Mouse (Mus musculus): ENCODE results near the gene Creb3l2. TPM values are rescaled to one million over a fixed set of nuclear protein-coding genes. Genes with fewer than 3 reads are reported as not detected.

Creb3l2 gene
- polyA plus RNA-seq, 1 experiment = 6.9 TPM

GRCm38 (mm10) chr6:37428044-37428443, 13.9 kb downstream of the Creb3l2 start:
- Histone ChIP-seq H3K27ac (ENCODE audit: insufficient read depth, low read depth, low read length) (no peak overlapping the region), H3K4me1 (ENCODE audit: control insufficient read depth, insufficient read depth, low read length) (peaks cover 13% of the 10 kb centered on the region), H3K4me3 (ENCODE audit: insufficient read depth, low read length) (no peak overlapping the region)
- TF ChIP-seq POLR2A (IDR thresholded peaks at IDR 0.05; ENCODE audit: borderline replicate concordance, low read depth, low read length) (no peak), CTCF (IDR thresholded peaks at IDR 0.05; ENCODE audit: low read depth, low read length) (no peak)

DNA sequence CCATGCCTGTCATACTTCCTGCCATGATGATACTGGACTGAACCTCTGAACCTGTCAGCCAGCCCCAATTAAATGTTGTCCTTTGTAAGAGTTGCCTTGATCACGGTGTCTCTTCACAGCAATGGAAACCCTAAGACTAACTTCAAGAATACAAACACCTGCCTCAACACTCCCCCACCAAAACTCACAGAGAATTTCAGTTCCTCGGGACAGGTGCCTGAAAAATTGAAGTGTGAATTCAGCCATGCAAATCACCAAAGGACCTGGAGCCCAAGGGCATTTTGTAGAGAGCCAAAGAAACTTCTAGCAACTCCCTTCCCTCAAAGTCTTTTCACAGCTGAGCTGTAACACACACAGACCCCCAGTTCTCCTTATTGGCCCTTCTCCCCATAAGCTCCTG, 15.3 kb downstream of the Creb3l2 start:
- H3K4me1 ChIP-seq (ENCODE audit: control insufficient read depth, insufficient read depth, low read length) = peaks cover 13% of the 10 kb centered on the region
- no peak overlapping the region for H3K4me3 ChIP-seq (ENCODE audit: insufficient read depth, low read length)
- TF ChIP-seq CTCF (IDR thresholded peaks at IDR 0.05; ENCODE audit: low read depth, low read length) = no peak
- TF ChIP-seq POLR2A (IDR thresholded peaks at IDR 0.05; ENCODE audit: borderline replicate concordance, low read depth, low read length) = no peak
- no peak overlapping the region for H3K27ac ChIP-seq (ENCODE audit: insufficient read depth, low read depth, low read length)

DNA sequence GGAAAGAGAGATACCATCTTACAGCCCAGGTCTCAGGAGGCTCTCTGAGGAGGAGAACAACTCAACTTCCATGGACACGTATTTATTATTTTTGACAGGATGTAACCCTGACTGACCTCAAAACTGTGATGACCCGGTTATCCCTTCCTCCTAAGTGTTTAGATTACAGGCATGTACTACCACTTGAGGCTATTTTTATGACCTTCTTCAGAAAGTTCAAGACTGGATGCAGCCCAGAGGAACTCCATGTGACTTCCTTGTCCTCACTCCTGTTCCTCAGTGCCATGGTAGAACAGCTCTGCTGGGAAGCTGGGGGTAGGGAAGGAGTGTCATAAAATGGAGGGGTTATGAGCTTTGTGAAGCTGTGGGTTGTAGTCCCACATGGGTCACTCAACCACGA, 16.1 kb downstream of the Creb3l2 start:
- Histone ChIP-seq H3K27ac (ENCODE audit: insufficient read depth, low read depth, low read length) (no peak overlapping the region), H3K4me3 (ENCODE audit: insufficient read depth, low read length) (no peak overlapping the region)
- no peak for TF ChIP-seq POLR2A (IDR thresholded peaks at IDR 0.05; ENCODE audit: borderline replicate concordance, low read depth, low read length)
- TF ChIP-seq CTCF (IDR thresholded peaks at IDR 0.05; ENCODE audit: low read depth, low read length) = no peak

DNA sequence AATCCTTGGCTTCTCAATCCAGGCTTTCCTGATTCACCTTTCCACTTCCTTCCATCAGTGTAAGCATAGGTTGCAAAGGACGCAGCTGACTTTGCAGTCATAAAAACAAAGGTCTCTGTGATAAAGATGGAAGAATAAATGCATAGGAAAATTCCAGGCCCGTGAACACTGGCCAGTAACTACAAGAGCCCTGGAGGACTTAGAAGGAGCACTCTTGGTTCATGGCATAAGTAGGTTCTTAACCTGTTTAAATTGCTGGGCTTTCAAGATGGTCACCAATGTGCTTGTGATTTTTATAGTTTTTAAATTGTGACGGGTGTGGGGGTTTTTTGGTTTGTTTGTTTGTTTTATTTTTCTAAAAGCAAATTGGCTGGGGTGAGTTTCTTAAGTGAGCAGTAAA, 16.9 kb downstream of the Creb3l2 start:
- TF ChIP-seq POLR2A (IDR thresholded peaks at IDR 0.05; ENCODE audit: borderline replicate concordance, low read depth, low read length) (no peak), CTCF (IDR thresholded peaks at IDR 0.05; ENCODE audit: low read depth, low read length) (no peak)
- peaks cover 7% of the 10 kb centered on the region for H3K4me1 ChIP-seq (ENCODE audit: control insufficient read depth, insufficient read depth, low read length)
- no peak overlapping the region for H3K27ac ChIP-seq (ENCODE audit: insufficient read depth, low read depth, low read length)
- H3K4me3 ChIP-seq (ENCODE audit: insufficient read depth, low read length) = no peak overlapping the region

More for the DNA sequence above, 16.1 kb downstream of the Creb3l2 start:
- peaks cover 7% of the 10 kb centered on the region for H3K4me1 ChIP-seq (ENCODE audit: control insufficient read depth, insufficient read depth, low read length)

- peaks cover 7% of the 10 kb centered on the region for H3K4me1 ChIP-seq (ENCODE audit: control insufficient read depth, insufficient read depth, low read length)
- TF ChIP-seq POLR2A (IDR thresholded peaks at IDR 0.05; ENCODE audit: borderline replicate concordance, low read depth, low read length) (no peak), CTCF (IDR thresholded peaks at IDR 0.05; ENCODE audit: low read depth, low read length) (no peak)
- no peak overlapping the region for H3K4me3 ChIP-seq (ENCODE audit: insufficient read depth, low read length)
- no peak overlapping the region for H3K27ac ChIP-seq (ENCODE audit: insufficient read depth, low read depth, low read length)
Observed at GRCm38 (mm10) chr6:37424374-37424773, 17.6 kb downstream of the Creb3l2 start.

DNA sequence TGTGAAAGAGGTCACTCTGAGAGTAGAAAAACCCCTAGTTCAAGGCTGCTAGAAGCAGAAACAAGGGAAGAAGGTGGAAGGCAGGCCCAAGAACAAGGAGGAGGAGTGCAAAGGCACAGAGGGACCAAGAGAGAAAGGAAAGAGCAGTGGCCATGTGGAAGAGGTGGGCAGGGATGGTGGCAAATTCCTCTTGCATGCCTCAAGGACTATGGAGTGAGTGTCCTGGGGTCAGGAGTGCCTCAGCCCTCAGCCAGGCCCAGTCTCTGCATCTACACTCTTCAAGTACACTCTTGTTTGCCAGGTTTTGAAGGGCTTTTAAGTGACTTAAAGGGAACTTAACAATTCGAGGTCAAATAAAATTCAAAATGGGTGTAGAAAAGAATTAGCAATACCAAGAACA, 18.6 kb downstream of the Creb3l2 start:
- Histone ChIP-seq H3K27ac (ENCODE audit: insufficient read depth, low read depth, low read length) (no peak overlapping the region), H3K4me3 (ENCODE audit: insufficient read depth, low read length) (no peak overlapping the region), H3K4me1 (ENCODE audit: control insufficient read depth, insufficient read depth, low read length) (peaks cover 7% of the 10 kb centered on the region)
- no peak for TF ChIP-seq POLR2A (IDR thresholded peaks at IDR 0.05; ENCODE audit: borderline replicate concordance, low read depth, low read length)

DNA sequence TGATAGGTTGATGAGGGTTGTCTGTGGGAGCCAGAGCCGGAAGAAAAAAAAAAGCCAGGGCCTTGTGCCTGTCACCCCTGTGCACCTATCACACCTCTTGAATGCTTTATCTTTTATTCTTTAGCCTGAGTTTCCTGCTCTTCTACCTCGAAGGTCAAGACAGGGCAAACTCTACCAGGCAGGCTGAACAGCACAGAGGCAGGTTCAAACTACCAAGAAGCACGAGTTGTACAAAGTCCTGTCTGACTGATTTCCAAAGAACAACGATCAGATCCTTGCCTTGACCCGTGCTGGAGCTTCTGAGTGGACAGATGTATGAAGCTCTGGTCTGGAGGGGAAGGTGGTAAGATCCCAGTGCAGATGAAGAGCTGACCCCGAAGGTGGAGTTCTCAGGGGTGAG, 20.8 kb downstream of the Creb3l2 start:
- no peak for TF ChIP-seq POLR2A (IDR thresholded peaks at IDR 0.05; ENCODE audit: borderline replicate concordance, low read depth, low read length)
- no peak for TF ChIP-seq CTCF (IDR thresholded peaks at IDR 0.05; ENCODE audit: low read depth, low read length)
- Histone ChIP-seq H3K4me3 (ENCODE audit: insufficient read depth, low read length) (no peak overlapping the region), H3K27ac (ENCODE audit: insufficient read depth, low read depth, low read length) (no peak overlapping the region), H3K4me1 (ENCODE audit: control insufficient read depth, insufficient read depth, low read length) (peaks cover 5% of the 10 kb centered on the region)

DNA sequence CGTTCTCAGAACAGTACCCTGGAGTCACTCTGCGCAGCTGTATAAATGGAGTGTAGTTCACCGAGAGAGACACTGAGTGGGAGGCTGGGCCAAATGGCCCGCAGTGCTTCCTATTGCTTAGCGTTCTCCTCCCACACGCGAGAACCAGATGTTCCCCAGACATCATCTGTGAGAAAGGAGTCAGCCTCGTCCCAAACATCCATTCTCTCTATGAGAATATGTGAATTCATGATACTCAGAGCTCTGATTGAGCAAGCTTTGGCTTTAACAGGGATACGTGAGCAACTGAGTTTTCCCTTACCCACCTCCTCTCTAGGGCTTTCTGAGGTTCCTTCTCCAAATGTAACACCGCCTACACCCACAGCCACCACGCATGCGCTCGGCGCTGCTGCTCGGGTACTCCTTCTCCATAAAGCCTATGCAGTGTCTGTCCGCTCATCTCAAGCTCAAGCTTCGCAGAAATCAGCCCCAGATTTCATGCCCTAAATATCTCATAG, 22.5 kb downstream of the Creb3l2 start:
- Histone ChIP-seq H3K4me3 (ENCODE audit: insufficient read depth, low read length) (no peak overlapping the region), H3K4me1 (ENCODE audit: control insufficient read depth, insufficient read depth, low read length) (no peaks in the 10 kb centered on the region; the same call in none of the 2 replicates), H3K27ac (ENCODE audit: insufficient read depth, low read depth, low read length) (no peak overlapping the region)
- no peak for TF ChIP-seq CTCF (IDR thresholded peaks at IDR 0.05; ENCODE audit: low read depth, low read length)

GRCm38 (mm10) chr6:37418931-37419330, 23.0 kb downstream of the Creb3l2 start:
- Histone ChIP-seq H3K27ac (ENCODE audit: insufficient read depth, low read depth, low read length) (no peak overlapping the region), H3K4me3 (ENCODE audit: insufficient read depth, low read length) (no peak overlapping the region), H3K4me1 (ENCODE audit: control insufficient read depth, insufficient read depth, low read length) (no peaks in the 10 kb centered on the region; the same call in none of the 2 replicates)
- TF ChIP-seq POLR2A (IDR thresholded peaks at IDR 0.05; ENCODE audit: borderline replicate concordance, low read depth, low read length) = no peak
- no peak for TF ChIP-seq CTCF (IDR thresholded peaks at IDR 0.05; ENCODE audit: low read depth, low read length)

DNA sequence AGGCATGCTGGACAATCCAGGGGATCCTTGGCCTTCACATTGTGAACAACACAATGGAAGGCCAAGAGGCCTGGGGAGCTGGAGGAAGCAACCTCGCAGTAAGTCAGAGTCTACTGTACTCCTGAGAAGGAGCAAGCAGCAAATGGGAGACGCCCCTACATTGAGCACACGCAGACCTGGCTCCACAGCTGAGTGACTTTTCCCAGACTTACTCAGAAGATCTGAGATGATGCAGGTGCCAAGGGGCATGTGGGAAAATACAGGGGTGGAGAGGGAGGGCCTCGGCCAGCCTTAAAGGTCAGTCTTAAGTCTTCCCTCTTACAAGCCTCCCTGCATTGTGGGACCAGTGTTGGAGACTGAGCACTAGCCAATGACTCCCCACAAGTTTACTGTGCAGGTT, 25.2 kb downstream of the Creb3l2 start:
- no peak for TF ChIP-seq POLR2A (IDR thresholded peaks at IDR 0.05; ENCODE audit: borderline replicate concordance, low read depth, low read length)
- TF ChIP-seq CTCF (IDR thresholded peaks at IDR 0.05; ENCODE audit: low read depth, low read length) = no peak
- Histone ChIP-seq H3K4me1 (ENCODE audit: control insufficient read depth, insufficient read depth, low read length) (no peaks in the 10 kb centered on the region; the same call in none of the 2 replicates), H3K27ac (ENCODE audit: insufficient read depth, low read depth, low read length) (no peak overlapping the region), H3K4me3 (ENCODE audit: insufficient read depth, low read length) (no peak overlapping the region)

- no peaks in the 10 kb centered on the region; the same call in none of the 2 replicates for H3K4me1 ChIP-seq (ENCODE audit: control insufficient read depth, insufficient read depth, low read length)
- no peak overlapping the region for H3K4me3 ChIP-seq (ENCODE audit: insufficient read depth, low read length)
- TF ChIP-seq CTCF (IDR thresholded peaks at IDR 0.05; ENCODE audit: low read depth, low read length) (no peak), POLR2A (IDR thresholded peaks at IDR 0.05; ENCODE audit: borderline replicate concordance, low read depth, low read length) (no peak)
- H3K27ac ChIP-seq (ENCODE audit: insufficient read depth, low read depth, low read length) = no peak overlapping the region
Observed at GRCm38 (mm10) chr6:37415505-37415904, 26.4 kb downstream of the Creb3l2 start.
